Mouse (Mus musculus) R1 (cell line): ENCODE measurements around the gene Slc2a5.

Experiments
- DNase-seq: peaks from one replicate; pipeline ENCODE4 v3.0.0-alpha.2; 2018; ENCODE audit warnings: low read depth, low spot score

Slc2a5 gene

GRCm38 (mm10) chr4:150102822-150103221 lies 16.3 kb upstream of the Slc2a5 start:
- no peak for DNase-seq

- no peak for DNase-seq
These were observed 13.4 kb upstream of the Slc2a5 start for GRCm38 (mm10) chr4:150105671-150106070.

GRCm38 (mm10) chr4:150106637-150107036 lies 12.4 kb upstream of the Slc2a5 start:
- DNase-seq: no peak

DNA sequence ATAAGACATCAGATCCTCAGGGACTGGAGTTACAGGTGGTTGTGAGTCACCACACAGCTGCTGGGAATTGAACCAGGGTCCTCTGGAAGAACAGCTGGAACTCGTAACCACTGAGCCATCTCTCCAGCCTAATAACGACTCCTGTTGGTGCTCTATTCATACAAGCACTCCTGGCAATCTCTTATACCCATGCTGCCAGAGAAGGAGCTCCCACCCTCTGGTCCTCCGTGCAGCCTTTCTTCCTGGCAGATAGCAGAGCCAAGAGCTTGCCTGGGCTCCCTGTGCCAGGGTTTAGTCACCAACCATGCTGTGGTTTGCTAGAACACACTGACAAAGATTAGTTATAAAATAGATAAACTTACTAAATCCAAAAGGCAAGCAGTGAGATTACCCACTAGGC lies 9.4 kb upstream of the Slc2a5 start:
- DNase-seq: no peak

DNA sequence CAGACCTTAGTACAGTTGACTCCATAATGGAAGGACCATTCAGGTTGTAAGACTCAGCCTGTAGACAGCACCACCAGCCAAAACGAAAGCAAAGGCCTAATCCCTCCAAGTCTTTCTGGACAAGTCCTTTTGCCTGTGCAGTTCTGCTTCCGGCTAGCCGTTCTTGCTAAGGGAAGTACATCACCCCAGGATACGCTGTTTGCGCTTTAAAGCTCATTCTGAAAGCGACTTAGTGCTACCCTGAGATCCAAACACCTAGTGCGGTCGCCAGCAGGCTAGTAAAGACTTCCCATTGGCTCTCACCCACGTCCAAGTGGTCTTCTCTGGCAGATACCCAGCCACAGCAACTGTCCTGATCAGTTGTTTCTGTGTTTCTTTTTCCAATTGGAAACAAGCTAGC lies 8.7 kb upstream of the Slc2a5 start:
- DNase-seq: no peak

DNA sequence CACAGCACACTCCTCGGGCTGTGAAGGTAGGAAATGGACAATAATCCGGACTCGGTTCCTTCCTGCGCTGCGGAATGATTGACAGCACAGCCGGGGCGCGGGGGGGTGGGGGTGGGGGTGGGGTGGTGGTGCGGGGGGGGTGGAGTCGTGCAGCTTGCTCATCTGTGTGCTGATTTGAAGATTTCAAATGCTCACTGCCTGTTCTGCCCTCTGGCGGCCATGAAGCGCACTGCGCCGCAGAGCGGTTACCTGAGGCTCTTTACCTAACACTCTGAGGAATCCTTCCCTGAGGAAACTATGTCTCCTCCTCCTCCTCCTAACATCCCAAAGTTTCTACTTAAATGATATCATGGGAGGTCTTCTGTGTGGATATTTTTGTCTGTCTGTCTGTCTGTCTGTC lies 6.2 kb upstream of the Slc2a5 start:
- peak; percentile 76 for DNase-seq

- DNase-seq: no peak
These were observed 4.5 kb upstream of the Slc2a5 start for GRCm38 (mm10) chr4:150114505-150115061.

- no peak for DNase-seq
These were observed 1.8 kb upstream of the Slc2a5 start for GRCm38 (mm10) chr4:150117311-150117710.

DNA sequence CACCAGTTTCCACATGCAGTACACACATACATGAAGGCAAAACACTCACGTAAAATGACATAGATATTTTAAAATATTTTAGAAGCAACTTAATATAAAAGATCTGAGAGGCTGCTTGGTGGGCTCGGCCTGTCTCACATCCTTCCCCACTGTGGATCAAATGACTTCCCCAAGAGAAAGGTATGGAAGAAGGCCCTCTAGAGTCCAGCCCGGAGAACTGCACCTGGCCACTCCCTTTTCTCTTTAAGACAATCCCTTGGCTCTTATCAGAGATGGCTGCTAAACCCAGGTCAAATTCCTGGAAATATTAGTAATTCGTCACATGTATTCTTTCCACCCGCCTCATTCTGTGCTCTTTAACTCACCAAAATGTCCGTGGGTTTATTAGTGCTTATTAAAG lies 920 bp upstream of the Slc2a5 start:
- peak; percentile 74 for DNase-seq

GRCm38 (mm10) chr4:150119640-150120039 lies 557 bp downstream of the Slc2a5 start:
- DNase-seq: no peak

GRCm38 (mm10) chr4:150120173-150120833 lies 1.2 kb downstream of the Slc2a5 start:
- no peak for DNase-seq

GRCm38 (mm10) chr4:150121430-150121829 lies 2.3 kb downstream of the Slc2a5 start:
- DNase-seq: no peak

DNA sequence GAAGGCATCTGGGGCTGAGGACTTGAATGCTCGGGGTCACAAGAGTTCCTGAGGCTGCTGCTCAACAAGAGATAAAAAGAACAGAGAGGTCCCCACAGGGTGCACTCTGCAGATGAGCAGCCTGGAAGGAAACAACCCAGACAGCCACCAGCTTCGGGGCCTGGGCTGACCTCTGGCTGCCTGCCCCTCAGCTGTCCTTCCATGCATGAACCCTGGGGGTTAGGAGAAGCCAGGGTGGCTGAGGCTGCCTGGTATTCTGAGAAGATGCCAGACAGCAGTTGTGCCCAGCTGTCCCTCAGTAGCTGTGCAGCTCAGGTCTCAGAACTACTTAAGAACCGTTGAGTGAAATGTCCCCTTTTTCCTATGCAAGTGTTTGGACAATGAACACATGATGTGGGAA lies 3.4 kb downstream of the Slc2a5 start:
- no peak for DNase-seq

- no peak for DNase-seq
These were observed 7.3 kb downstream of the Slc2a5 start for GRCm38 (mm10) chr4:150126373-150126772.

- no peak for DNase-seq
These were observed 8.8 kb downstream of the Slc2a5 start for GRCm38 (mm10) chr4:150127894-150128293.

GRCm38 (mm10) chr4:150128571-150128970 lies 9.5 kb downstream of the Slc2a5 start:
- no peak for DNase-seq

- peak; percentile 55 for DNase-seq
These were observed 11.6 kb downstream of the Slc2a5 start for GRCm38 (mm10) chr4:150130661-150131060.

DNA sequence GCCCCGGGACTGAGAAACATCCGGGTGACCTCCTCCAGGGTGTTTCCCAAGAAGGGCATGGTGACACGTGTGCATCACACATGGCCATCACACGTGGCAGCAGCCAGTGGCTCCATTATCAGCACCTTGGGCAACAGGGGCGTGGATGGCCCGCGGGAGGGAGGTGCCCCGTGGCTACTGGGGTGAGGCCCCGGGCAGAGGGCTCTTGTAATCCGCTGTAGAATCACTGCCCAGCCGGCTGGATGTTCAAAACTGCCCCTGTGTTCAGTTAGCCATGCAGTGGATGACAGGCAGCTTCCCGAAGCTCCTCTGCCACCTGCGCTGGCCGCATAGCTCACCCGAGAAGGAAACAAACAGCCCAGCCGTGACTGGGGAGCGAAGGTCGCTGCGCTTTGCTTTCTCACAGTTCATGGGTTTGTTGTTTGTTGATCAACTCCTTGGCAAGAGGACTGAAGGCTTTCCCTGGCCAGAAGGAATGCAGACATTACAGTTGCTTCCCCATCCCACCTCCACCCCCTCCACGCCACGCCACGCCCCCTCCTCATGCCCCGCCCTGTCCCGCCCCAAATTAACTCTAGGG lies 13.7 kb downstream of the Slc2a5 start:
- DNase-seq: peak; percentile 52

- DNase-seq: no peak
These were observed 16.2 kb downstream of the Slc2a5 start for GRCm38 (mm10) chr4:150135254-150135653.

GRCm38 (mm10) chr4:150136693-150137092 lies 17.6 kb downstream of the Slc2a5 start:
- DNase-seq: peak; percentile 86

DNA sequence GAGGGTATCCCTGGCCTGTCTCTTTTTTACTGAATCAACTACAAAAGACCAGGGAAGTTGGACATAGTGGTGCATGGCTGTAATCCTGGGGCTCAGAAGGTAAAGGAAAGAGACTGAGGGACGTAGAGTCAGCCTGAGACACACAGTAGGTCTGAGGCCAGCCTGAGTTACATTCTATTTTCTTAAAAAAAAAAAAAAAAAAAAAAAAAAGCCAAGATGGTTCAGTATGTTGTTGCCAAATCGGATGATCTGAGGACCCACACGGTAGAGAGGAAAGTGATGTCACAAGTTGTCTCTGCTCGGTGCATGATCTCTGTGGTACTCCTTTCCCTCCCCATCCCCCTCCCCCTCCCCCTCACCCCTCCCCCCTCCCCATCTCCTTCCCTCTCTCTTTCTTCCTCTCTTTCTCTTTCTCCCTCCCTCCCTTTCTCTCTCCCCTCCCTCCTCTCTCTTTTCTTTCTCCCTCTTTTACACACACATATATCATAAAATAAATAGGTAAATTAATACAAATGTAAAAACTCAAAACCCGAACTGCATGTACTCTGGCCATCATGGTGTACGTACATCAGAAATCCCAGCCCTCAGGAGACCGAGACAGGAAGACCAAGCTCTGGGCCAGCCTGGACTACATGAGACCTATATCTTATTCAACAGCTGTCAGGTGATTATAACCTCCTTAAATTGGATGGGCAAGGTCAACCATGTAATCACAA lies 18.4 kb downstream of the Slc2a5 start:
- no peak for DNase-seq

- DNase-seq: peak; percentile 95
These were observed 19.0 kb downstream of the Slc2a5 start for GRCm38 (mm10) chr4:150138084-150138543.

DNA sequence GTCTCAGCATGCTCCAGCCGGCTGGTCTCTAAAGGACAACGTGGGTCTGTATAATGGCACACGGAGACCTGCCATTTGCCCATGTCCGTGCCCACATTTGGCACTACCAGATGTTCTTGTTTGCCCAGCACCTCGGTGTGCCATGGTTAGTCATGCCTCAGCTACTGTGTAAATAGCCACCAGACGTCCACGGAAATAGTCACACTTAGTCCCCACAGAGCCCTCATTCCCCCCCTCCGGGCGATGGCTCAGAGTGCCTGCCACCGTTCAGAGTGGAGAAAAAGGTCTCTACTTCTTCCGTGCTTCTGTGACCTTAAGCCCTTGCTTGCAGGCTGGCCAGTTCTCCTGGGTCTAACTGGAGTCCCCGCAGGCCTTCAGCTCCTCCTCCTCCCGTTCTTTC lies 20.0 kb downstream of the Slc2a5 start:
- DNase-seq: no peak
